Comparison of ENCODE assay signal across 21 mouse cellular contexts in the genomic region with DNA sequence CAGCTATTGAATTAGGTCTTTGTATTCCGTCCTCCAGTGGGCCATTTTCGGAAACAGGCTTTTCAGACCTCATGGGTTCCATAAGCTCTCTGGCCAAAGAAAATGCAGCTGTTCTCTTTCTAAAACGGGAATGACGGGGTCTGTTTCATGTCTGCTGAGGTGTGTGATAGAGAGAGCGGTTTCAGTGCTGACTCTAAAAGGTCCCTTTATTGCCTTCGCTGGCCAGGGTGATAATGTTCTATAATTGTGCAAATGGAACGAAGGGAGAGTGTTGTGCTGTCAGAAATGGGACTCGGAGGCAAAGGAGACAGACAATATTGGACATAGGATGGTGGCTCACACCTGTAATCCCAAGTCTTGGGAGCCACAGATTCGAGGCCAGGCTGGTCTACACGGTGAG. TPM values are rescaled to one million over a fixed set of nuclear protein-coding genes. Genes with fewer than 3 reads are reported as not detected.
DNase-seq lines count a peak whose midpoint lies in the region; ATAC-seq lines count a peak whose summit lies in the region.
"Had no signal": no experiment of that assay in that cellular context is flagged by ENCODE, and none has a peak within 500 bp of the region (broad histone marks: within the 10 kb centered on the region; RNA-seq: fewer than 3 reads in every experiment).

No protein-coding gene starts in this region.

- H3K36me3 ChIP-seq in heart, embryonic 11.5 days (ENCODE audit: control insufficient read depth, insufficient read depth, low read length), result no peaks in the 10 kb centered on the region
- H3K36me3 ChIP-seq in heart, embryonic 15.5 days, result no peaks in the 10 kb centered on the region
- no peaks in the 10 kb centered on the region for H3K36me3 ChIP-seq in neural tube, embryonic 13.5 days
- no peaks in the 10 kb centered on the region for H3K36me3 ChIP-seq in forebrain, embryonic 10.5 days (replicated peaks)
- H3K36me3 ChIP-seq: embryonic facial prominence, embryonic 13.5 days; hindbrain, embryonic 13.5 days had no signal

- peak overlapping the region; percentile 24 for H3K4me2 ChIP-seq in heart, embryonic 11.5 days
- peak overlapping the region; percentile 30 for H3K4me2 ChIP-seq in heart, embryonic 15.5 days
- H3K4me2 ChIP-seq in neural tube, embryonic 13.5 days, result no peak overlapping the region
- H3K4me2 ChIP-seq: embryonic facial prominence, embryonic 13.5 days; forebrain, embryonic 13.5 days; hindbrain, embryonic 13.5 days had no signal

- H3K27me3 ChIP-seq in heart, embryonic 11.5 days (ENCODE audit: control insufficient read depth, insufficient read depth, low read length), result no peaks in the 10 kb centered on the region
- no peaks in the 10 kb centered on the region for H3K27me3 ChIP-seq in heart, embryonic 15.5 days
- no peaks in the 10 kb centered on the region for H3K27me3 ChIP-seq in neural tube, embryonic 13.5 days
- H3K27me3 ChIP-seq in forebrain, embryonic 10.5 days (ENCODE audit: poor library complexity, severe bottlenecking), result no peaks in the 10 kb centered on the region
- H3K27me3 ChIP-seq: embryonic facial prominence, embryonic 13.5 days; forebrain, embryonic 13.5 days; hindbrain, embryonic 13.5 days; Patski had no signal

- no peak for ATAC-seq in heart, embryonic 11.5 days (replicated peaks; ENCODE audit: insufficient number of reproducible peaks, low FRiP score, low TSS enrichment)
- ATAC-seq in heart, embryonic 15.5 days (replicated peaks; ENCODE audit: insufficient number of reproducible peaks, insufficient read depth, low FRiP score, low read depth), result peak; percentile 75
- no peak for ATAC-seq in neural tube, embryonic 13.5 days (ENCODE audit: low read depth)
- ATAC-seq: activated CD4-positive, CD25-positive, alpha-beta regulatory T cell, adult 4 months; forebrain, embryonic 13.5 days; forebrain, postnatal 0 days; hindbrain, postnatal 0 days; Patski had no signal

- no peaks in the 10 kb centered on the region for H3K4me1 ChIP-seq in heart, embryonic 11.5 days (ENCODE audit: control insufficient read depth, insufficient read depth, low read length)
- peaks cover 21% of the 10 kb centered on the region for H3K4me1 ChIP-seq in heart, embryonic 15.5 days (replicated peaks)
- H3K4me1 ChIP-seq in neural tube, embryonic 13.5 days (replicated peaks), result peaks cover 10% of the 10 kb centered on the region; the same call in 1 of the 2 replicates
- 0 out of 2 replicates have a peak, but pooled peaks cover 6% of the 10 kb centered on the region for H3K4me1 ChIP-seq in forebrain, embryonic 10.5 days
- H3K4me1 ChIP-seq: embryonic facial prominence, embryonic 13.5 days; forebrain, embryonic 13.5 days; hindbrain, embryonic 13.5 days had no signal

- no peak for DNase-seq in heart, postnatal 25 days (ENCODE audit: low spot score)
- DNase-seq in heart, postnatal 36 days, result no peak
- DNase-seq in neural tube, embryonic 10.5 days (ENCODE audit: extremely low spot score, low spot score), result no peak
- DNase-seq in forebrain, embryonic 10.5 days (ENCODE audit: extremely low spot score, low spot score), result no peak
- DNase-seq in lung, adult 18-20 months, result no peak
- DNase-seq: adrenal gland, postnatal 14 days; cerebellum, adult 18-20 months; cerebellum, adult 9-11 months; cerebellum, postnatal 36 days; forebrain, postnatal 0 days; gastrocnemius, postnatal 14 days; kidney, adult 11 months had no signal

- WGBS in heart, embryonic 11.5 days (ENCODE audit: insufficient replicate concordance), result 38% methylated on average over 10 of the region's 10 CpGs
- 33% methylated on average over 10 of the region's 10 CpGs for WGBS in heart, embryonic 15.5 days
- 63% methylated on average over 10 of the region's 10 CpGs for WGBS in neural tube, embryonic 13.5 days
- 85% methylated on average over 10 of the region's 10 CpGs for WGBS in forebrain, embryonic 10.5 days

- peak overlapping the region; percentile 32 for H3K27ac ChIP-seq in heart, embryonic 11.5 days (ENCODE audit: low read depth, low read length)
- peak overlapping the region; percentile 88 for H3K27ac ChIP-seq in heart, embryonic 15.5 days
- peak overlapping the region; percentile 38; the same call in 1 of the 2 replicates for H3K27ac ChIP-seq in neural tube, embryonic 13.5 days (replicated peaks)
- H3K27ac ChIP-seq in forebrain, embryonic 10.5 days, result no peak overlapping the region
- H3K27ac ChIP-seq: embryonic facial prominence, embryonic 13.5 days; forebrain, embryonic 13.5 days; hindbrain, embryonic 13.5 days; hindbrain, postnatal 0 days had no signal

- H3K9me3 ChIP-seq in heart, embryonic 11.5 days (replicated peaks; ENCODE audit: control insufficient read depth, low read length), result no peaks in the 10 kb centered on the region
- no peaks in the 10 kb centered on the region for H3K9me3 ChIP-seq in heart, embryonic 15.5 days (replicated peaks)
- no peaks in the 10 kb centered on the region for H3K9me3 ChIP-seq in neural tube, embryonic 13.5 days
- no peaks in the 10 kb centered on the region for H3K9me3 ChIP-seq in forebrain, embryonic 10.5 days
- H3K9me3 ChIP-seq: embryonic facial prominence, embryonic 13.5 days; forebrain, embryonic 13.5 days; hindbrain, embryonic 13.5 days had no signal

- H3K4me3 ChIP-seq in heart, embryonic 11.5 days (ENCODE audit: low read depth, low read length), result no peak overlapping the region
- no peak overlapping the region for H3K4me3 ChIP-seq in heart, embryonic 15.5 days
- H3K4me3 ChIP-seq in neural tube, embryonic 13.5 days, result no peak overlapping the region
- no peak overlapping the region for H3K4me3 ChIP-seq in forebrain, embryonic 10.5 days
- H3K4me3 ChIP-seq: embryonic facial prominence, embryonic 13.5 days; forebrain, embryonic 13.5 days; hindbrain, embryonic 13.5 days had no signal

- intact Hi-C loops in heart, postnatal 25 days (cut with DNase I), result no loop called here
- intact Hi-C loops in heart, postnatal 36 days (cut with DNase I), result no loop called here

- no peak overlapping the region for H3K9ac ChIP-seq in heart, embryonic 11.5 days (ENCODE audit: low read depth, low read length)
- H3K9ac ChIP-seq in heart, embryonic 15.5 days, result 0 out of 2 replicates have a peak overlapping the region, but pooled peaks have one; percentile 28
- no peak overlapping the region for H3K9ac ChIP-seq in neural tube, embryonic 13.5 days
- H3K9ac ChIP-seq: embryonic facial prominence, embryonic 13.5 days; forebrain, embryonic 13.5 days; forebrain, postnatal 0 days; hindbrain, embryonic 13.5 days had no signal

RNA-seq across cellular contexts. Expression of gene Osbpl8, which starts 53.5 kb away (rescaled TPM):
- 20.5 and 21.1 TPM in 2 replicates for polyA plus RNA-seq in heart, embryonic 11.5 days (2014; fragmentation: Nextera tagmentation; extraction: Ambion mirVana)
- 10 to 100 TPM; 68.3 to 69.5 TPM for total RNA-seq in heart, postnatal 25 days (2021)
- polyA plus RNA-seq in heart, embryonic 15.5 days (2015; fragmentation: Nextera tagmentation; extraction: Ambion mirVana), result 26.9 and 32.8 TPM in 2 replicates
- 10 to 100 TPM; 70.4 to 71.4 TPM for total RNA-seq in heart, postnatal 36 days (2021)
- 17.8 and 20.1 TPM in 2 replicates for polyA plus RNA-seq in neural tube, embryonic 13.5 days (2015; fragmentation: Nextera tagmentation; extraction: Ambion mirVana)
- 7.3 and 8.2 TPM in 2 replicates for polyA plus RNA-seq in forebrain, embryonic 10.5 days (2016; fragmentation: Nextera tagmentation; extraction: Ambion mirVana)
